Mouse (Mus musculus) heart, embryonic 12.5 days (tissue): Measurements from ENCODE around the gene Foxc2. TPM values are rescaled to one million over a fixed set of nuclear protein-coding genes. Genes with fewer than 3 reads are reported as not detected.

ENCODE experiments used
- ATAC-seq: fragments of 200-750 bp; cut with Nextera tagmentation; 2 replicates; pipeline ENCODE4 v1.8.0; 2017; ENCODE audit warnings: moderate TSS enrichment, moderate library complexity; ENCODE audit not compliant: insufficient number of reproducible peaks, low FRiP score
- H3K27ac ChIP-seq: fragments of 300-500 bp; sonication (generic); 2 replicates; pipeline ENCODE4 v1.5.1; 2016; ENCODE audit warnings: mild to moderate bottlenecking, moderate library complexity; ENCODE audit not compliant: poor library complexity, severe bottlenecking
- H3K27me3 ChIP-seq: fragments of 300-500 bp; sonication (generic); replicated peaks from 2 replicates; pipeline ENCODE4 v1.6.1; 2016; ENCODE audit warnings: mild to moderate bottlenecking, moderate library complexity
- H3K36me3 ChIP-seq: fragments of 300-500 bp; sonication (generic); 2 replicates; pipeline ENCODE4 v1.6.1; 2016; ENCODE audit warnings: mild to moderate bottlenecking, moderate library complexity
- H3K4me1 ChIP-seq: fragments of 300-500 bp; sonication (generic); replicated peaks from 2 replicates; pipeline ENCODE4 v1.6.1; 2016; ENCODE audit warnings: mild to moderate bottlenecking
- H3K4me2 ChIP-seq: fragments of 300-500 bp; sonication (generic); 2 replicates; pipeline ENCODE4 v1.6.1; 2016; ENCODE audit warnings: mild to moderate bottlenecking, moderate library complexity
- H3K4me3 ChIP-seq: fragments of 300-500 bp; sonication (generic); 2 replicates; pipeline ENCODE4 v1.5.1; 2016; ENCODE audit warnings: mild to moderate bottlenecking
- H3K9ac ChIP-seq: fragments of 300-500 bp; sonication (generic); 2 replicates; pipeline ENCODE4 v1.6.1; 2016; ENCODE audit warnings: mild to moderate bottlenecking, moderate library complexity
- H3K9me3 ChIP-seq: fragments of 300-500 bp; sonication (generic); replicated peaks from 2 replicates; pipeline ENCODE4 v1.6.1; 2016; ENCODE audit warnings: mild to moderate bottlenecking, moderate library complexity
- WGBS: fragments of 180-500 bp; shearing (Covaris S2); methylation state at CpG from one replicate; pipeline ENCODE4 v1.1.7; 2016; 5-methylcytosine and 5-hydroxymethylcytosine counted together
- polyA plus RNA-seq: library from polyadenylated mRNA; unstranded; fragments of >200 nt; fragmentation: Nextera tagmentation; extraction: Ambion mirVana; gene quantifications from 2 replicates; pipeline ENCODE4 v1.2.1, GENCODE M21; 2016

Foxc2 gene
- polyA plus RNA-seq, 1 experiment from 2014 or later: 20.8 TPM

DNA sequence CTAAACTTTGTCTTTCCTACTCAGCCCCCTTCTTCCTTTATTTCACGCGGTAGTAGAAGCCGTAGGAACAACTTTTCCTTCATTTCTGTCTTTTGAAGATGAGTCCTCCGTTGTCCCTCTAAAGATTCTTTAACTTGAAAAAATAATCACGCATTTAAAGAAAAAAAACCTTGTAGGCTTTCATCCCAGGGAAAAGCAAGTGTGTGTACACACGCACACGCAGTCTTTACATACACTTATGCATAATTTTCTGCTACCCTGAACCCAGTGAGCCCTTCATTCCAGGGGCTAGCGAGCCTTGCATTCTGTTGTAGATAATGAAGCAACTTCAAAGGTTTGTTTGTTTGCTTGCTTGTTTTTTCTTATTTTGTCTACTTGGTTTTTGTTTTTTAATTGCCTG, 27.7 kb upstream of the Foxc2 start:
- no peak for ATAC-seq
- Histone ChIP-seq H3K27me3 (peaks cover 96% of the 10 kb centered on the region), H3K4me1 (peaks cover 16% of the 10 kb centered on the region), H3K27ac (no peak overlapping the region), H3K4me2 (no peak overlapping the region), H3K9ac (no peak overlapping the region), H3K36me3 (no peaks in the 10 kb centered on the region), H3K9me3 (no peaks in the 10 kb centered on the region), H3K4me3 (no peak overlapping the region)
- 12% methylated on average over 8 of the region's 8 CpGs for WGBS

DNA sequence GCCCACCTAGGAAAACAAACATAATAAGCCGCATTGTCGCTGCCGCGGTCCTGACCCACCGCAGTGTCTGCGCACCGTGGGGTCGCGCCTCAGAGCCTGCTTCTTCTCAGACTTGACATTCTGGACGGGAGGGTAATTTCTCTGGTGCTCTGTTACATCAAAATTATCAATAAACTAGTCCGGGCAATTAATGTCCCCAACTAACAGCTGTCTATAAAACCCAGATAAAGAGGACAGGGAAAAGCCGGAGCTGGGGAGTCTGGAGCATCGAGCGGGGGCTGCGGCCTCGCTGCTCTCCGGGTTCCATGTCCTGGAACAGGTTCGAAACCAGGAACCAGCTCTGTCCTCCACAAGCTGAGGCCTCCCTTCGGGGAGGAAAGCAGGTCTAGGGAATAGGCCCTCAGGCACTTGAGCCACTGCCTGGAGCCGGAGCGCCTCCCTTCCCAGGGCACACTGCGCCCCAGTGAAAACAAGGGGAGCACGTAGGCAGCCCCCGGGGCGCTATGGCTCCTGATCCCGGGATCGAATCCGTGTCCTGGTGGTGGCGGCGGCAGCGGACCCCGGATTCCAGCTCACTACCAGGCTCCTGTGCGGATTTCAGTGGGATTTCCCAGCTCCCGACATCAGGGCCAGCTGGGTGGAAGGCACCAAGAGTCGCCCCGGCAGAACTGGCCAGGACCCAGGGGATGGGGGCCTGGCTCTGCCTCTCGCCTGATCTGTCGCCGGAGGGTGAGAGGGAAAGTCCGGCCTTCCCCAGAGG, 26.9 kb upstream of the Foxc2 start:
- Histone ChIP-seq H3K27me3 (peaks cover 96% of the 10 kb centered on the region), H3K4me3 (0 out of 2 replicates have a peak overlapping the region, but pooled peaks have one; percentile 12), H3K27ac (no peak overlapping the region), H3K9ac (0 out of 2 replicates have a peak overlapping the region, but pooled peaks have one; percentile 17), H3K4me1 (peaks cover 14% of the 10 kb centered on the region), H3K4me2 (peak overlapping the region; percentile 22; the same call in 1 of the 2 replicates), H3K36me3 (no peaks in the 10 kb centered on the region), H3K9me3 (no peaks in the 10 kb centered on the region)
- WGBS: 5% methylated on average over 40 of the region's 40 CpGs
- ATAC-seq: no peak

DNA sequence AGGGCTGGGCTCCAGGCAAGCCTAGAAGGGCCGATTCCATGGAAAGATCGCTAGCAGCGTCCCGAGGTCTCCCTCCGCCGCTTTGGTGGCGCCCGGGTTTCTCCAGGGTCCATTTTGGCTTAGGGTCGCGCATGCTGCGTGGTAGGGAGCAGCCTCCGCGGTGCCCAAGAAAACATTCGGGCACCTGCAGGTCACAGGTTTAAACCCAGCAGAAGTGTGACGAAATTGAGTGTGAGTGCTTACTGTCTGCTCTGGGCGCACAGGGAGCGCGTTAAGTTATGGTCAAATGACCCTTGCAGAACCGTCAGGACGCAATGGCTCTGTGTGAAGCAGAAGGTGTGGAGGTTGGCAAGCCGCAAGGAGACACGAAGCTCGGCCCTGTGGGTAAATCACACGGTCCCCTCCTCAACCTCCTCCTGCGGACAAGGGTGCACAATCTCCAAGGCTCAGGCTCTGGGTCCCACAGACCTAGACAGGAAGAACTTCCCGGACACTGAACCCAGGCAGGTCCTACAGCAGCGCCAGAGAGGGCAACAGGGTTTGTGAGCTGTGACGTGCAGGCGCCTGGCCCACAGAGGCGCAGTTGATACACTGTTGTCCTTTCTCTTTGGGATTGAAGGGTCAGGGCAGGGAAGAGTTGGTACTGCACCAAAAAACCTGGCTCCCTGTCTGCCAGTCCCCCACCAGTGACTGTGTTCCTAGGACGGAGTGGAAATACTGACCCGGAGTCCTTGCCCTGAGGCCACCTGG, 26.2 kb upstream of the Foxc2 start:
- H3K4me3 ChIP-seq: 0 out of 2 replicates have a peak overlapping the region, but pooled peaks have one; percentile 12
- H3K27ac ChIP-seq: no peak overlapping the region
- peak overlapping the region; percentile 22; the same call in 1 of the 2 replicates for H3K4me2 ChIP-seq
- no peak overlapping the region for H3K9ac ChIP-seq
- ATAC-seq: no peak
- H3K36me3 ChIP-seq: no peaks in the 10 kb centered on the region
- peaks cover 94% of the 10 kb centered on the region for H3K27me3 ChIP-seq
- H3K4me1 ChIP-seq: peaks cover 7% of the 10 kb centered on the region
- WGBS: 12% methylated on average over 32 of the region's 32 CpGs
- no peaks in the 10 kb centered on the region for H3K9me3 ChIP-seq

DNA sequence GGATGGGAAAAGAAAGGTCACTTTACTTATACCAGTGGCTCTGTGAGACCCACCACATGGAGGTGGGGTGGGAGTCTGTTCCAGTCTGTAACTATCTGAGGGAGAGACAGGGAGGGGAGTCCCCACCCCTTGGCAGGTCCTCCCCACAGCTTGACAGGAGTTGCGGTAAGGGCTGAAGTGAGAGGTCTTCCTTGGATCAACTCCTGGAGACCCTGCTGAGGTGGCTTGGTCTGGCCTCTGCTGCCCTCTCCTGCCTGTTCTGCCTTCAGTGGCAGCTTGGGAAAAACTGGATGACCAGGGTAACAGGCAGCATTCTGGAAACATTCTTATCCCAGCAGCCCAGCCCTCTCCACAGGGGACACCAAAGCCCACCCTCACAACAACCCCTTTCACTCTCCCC, 25.3 kb upstream of the Foxc2 start:
- Histone ChIP-seq H3K36me3 (no peaks in the 10 kb centered on the region), H3K4me1 (peaks cover 3% of the 10 kb centered on the region; the same call in 1 of the 2 replicates), H3K27ac (no peak overlapping the region), H3K27me3 (peaks cover 91% of the 10 kb centered on the region), H3K4me2 (no peak overlapping the region), H3K9me3 (no peaks in the 10 kb centered on the region), H3K4me3 (no peak overlapping the region), H3K9ac (no peak overlapping the region)
- WGBS: 0% methylated on average over 1 of the region's 1 CpGs
- 0 out of 2 replicates have a peak, but pooled peaks have one; percentile 16 for ATAC-seq

DNA sequence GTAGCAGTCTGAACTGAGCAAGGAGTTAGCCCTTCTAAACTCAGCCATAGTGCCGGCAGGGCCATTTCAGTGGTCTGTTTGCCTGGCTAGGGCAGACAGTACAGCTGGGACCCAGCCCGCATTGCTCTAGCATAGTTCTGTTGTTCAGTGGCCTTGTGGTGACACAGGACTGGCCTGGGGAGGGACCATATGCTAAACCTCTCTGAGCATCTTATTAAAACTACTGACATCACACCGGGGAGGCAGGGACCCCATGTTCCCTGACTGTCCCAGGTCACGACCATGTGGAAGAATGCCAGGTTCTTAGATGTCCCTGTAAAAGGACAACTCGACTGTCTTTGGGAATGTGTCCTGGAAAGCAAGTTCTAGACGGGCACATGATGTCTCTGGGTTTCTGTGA, 23.8 kb upstream of the Foxc2 start:
- Histone ChIP-seq H3K9ac (no peak overlapping the region), H3K4me2 (peak overlapping the region; percentile 48; the same call in 1 of the 2 replicates), H3K27ac (no peak overlapping the region), H3K9me3 (no peaks in the 10 kb centered on the region), H3K4me3 (no peak overlapping the region), H3K36me3 (peaks cover 4% of the 10 kb centered on the region), H3K4me1 (peaks cover 3% of the 10 kb centered on the region; the same call in 1 of the 2 replicates), H3K27me3 (peaks cover 80% of the 10 kb centered on the region)
- no peak; the same call in 1 of the 2 replicates for ATAC-seq
- WGBS: 34% methylated on average over 6 of the region's 6 CpGs

DNA sequence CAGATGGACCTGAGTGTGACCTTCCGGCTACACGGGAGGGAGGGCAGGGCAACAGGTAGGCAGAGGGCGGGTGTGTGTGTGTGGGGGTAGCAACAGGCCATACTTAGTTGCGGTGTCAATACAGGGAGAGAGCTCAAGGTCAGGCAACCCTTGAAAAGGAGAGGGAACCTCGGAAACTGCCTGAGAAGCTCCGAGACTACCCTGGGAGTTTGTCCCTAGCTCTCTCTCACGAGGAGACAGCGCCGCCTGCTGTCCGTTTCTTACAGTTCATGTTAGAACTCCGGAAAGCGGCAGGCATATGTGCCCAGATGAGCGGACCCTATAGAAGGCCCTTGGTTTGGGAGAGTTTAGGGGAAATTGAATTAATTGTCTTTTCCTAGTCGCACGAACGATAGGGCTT, 23.3 kb upstream of the Foxc2 start:
- Histone ChIP-seq H3K9me3 (no peaks in the 10 kb centered on the region), H3K27ac (no peak overlapping the region), H3K4me1 (peaks cover 3% of the 10 kb centered on the region; the same call in 1 of the 2 replicates), H3K9ac (no peak overlapping the region), H3K27me3 (peaks cover 79% of the 10 kb centered on the region), H3K4me2 (peak overlapping the region; percentile 48), H3K36me3 (peaks cover 8% of the 10 kb centered on the region), H3K4me3 (no peak overlapping the region)
- 2% methylated on average over 16 of the region's 16 CpGs for WGBS
- no peak; the same call in 1 of the 2 replicates for ATAC-seq

DNA sequence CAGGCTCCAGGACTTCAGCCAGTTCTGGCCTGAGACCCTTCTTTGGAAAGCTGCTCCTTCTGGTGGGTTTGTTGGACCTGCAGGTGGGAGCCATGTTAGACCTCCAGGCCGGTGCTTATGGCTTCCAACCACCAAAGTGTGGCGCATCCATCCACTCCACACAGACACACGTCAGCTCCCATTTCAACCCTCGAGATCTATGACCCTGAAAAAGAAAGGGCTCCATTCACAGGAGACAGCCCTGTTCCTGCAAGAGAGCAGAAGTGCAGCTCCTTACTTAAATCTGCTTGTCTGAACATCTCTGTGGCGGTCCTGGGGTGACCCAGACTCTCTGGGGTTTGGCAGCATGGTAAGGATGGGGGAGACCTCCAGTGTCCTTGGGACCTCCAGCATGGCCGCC, 22.5 kb upstream of the Foxc2 start:
- WGBS: 63% methylated on average over 6 of the region's 6 CpGs
- no peak overlapping the region for H3K27ac ChIP-seq
- H3K4me3 ChIP-seq: no peak overlapping the region
- peaks cover 3% of the 10 kb centered on the region; the same call in 1 of the 2 replicates for H3K4me1 ChIP-seq
- no peak for ATAC-seq
- no peak overlapping the region for H3K4me2 ChIP-seq
- H3K36me3 ChIP-seq: peaks cover 17% of the 10 kb centered on the region
- H3K9me3 ChIP-seq: no peaks in the 10 kb centered on the region
- H3K9ac ChIP-seq: no peak overlapping the region
- peaks cover 73% of the 10 kb centered on the region for H3K27me3 ChIP-seq

DNA sequence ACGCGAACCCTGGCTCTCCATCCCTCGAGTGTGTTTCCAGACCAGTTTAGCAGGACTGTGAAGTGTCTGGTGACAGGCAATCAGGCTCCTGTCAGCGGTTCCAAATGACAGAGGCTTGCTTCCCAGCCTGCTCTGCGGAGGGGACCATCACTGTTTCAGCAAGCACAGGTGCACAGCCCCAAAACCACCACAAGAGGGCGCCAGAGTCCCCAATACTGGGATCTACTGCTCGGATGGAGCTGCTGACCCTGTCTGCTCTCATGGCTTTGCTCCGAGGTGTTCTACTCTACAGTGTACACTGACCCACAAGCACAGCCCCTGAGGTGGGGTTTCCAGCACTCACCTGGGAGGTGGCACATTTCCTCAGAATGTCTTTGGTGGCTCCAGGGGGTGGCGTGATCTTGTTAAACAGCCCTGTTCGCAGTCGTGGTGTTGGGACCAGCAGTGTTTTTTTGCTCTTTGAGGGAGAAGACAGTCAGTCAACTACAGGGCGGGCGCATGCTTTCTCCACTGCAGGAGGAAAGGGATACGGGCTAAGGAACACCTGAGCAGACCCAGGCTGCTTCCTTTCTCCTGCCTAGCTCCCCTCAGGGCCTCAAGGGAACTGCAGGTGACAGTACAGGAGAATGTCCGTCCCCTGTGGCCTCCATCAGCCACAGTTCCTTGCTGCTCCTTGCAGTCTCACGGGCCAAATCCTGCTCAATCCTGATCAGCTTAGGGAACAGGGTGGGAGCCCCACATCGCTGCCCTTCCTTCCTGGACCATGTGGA, 11.7 kb upstream of the Foxc2 start:
- no peak overlapping the region for H3K27ac ChIP-seq
- ATAC-seq: 0 out of 2 replicates have a peak, but pooled peaks have one; percentile 31
- peaks cover 26% of the 10 kb centered on the region for H3K27me3 ChIP-seq
- H3K4me1 ChIP-seq: peaks cover 21% of the 10 kb centered on the region
- H3K36me3 ChIP-seq: peaks cover 60% of the 10 kb centered on the region
- H3K4me3 ChIP-seq: no peak overlapping the region
- no peaks in the 10 kb centered on the region for H3K9me3 ChIP-seq
- H3K9ac ChIP-seq: no peak overlapping the region
- no peak overlapping the region for H3K4me2 ChIP-seq
- 44% methylated on average over 17 of the region's 17 CpGs for WGBS

DNA sequence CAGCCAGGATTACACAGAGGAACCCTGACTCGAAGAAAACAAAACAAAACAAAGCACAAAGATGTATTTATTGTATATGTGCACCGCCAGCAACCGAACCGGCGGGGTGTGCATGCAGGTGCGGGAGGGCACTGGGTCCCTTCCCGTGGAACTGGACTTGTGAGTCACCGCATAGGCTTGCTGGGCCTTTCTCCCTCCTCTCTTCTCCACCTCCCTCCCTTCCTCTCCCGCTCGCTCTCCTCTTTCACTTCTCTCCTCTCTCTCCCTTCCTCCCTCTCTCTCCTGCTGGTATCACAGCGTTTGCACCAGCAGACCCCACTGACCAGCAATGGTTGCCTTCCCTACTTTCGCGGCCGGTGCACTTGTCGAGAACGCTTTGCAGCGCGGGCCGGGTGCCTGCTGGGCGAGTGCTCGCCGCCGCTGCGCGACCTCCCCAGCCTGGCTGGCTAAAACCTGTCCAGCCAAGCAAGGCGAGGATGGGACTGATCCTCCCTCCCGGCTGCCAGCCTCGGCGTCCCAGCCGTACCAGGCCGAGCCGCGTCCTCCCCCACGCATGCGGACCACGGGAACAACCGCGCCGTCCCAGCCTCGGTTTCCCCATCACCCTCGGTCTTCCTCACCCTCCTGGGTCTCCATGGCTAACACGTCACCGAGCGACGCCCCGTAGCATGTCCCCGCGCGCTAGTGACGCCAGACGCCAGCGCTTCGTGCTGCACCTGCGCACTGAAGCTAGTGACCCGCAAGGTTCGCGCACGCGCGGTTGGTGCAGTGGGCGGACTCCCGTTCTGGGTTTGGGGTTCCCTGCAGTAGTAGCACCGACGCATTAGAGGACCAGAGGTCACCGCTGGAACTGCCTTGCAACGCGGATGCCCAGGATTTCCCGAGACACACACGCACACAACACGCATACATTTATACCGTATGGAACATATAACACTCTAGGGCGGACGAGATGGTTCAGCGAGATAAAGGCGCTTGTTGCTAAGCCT, 8.0 kb upstream of the Foxc2 start, which contains the start of gene Mthfsd:
TSS of gene Mthfsd (minus strand) at position 725 of the 989 bp plus-strand sequence.
- WGBS: 1% methylated on average over 75 of the region's 75 CpGs
- peaks cover 23% of the 10 kb centered on the region for H3K36me3 ChIP-seq
- H3K9me3 ChIP-seq: no peaks in the 10 kb centered on the region
- H3K4me1 ChIP-seq: peaks cover 24% of the 10 kb centered on the region
- ATAC-seq: peak; percentile 93
- peak within 1 kb of the TSS; percentile 81 for H3K4me3 ChIP-seq
- H3K27me3 ChIP-seq: peaks cover 8% of the 10 kb centered on the region
- peak within 1 kb of the TSS; percentile 90 for H3K9ac ChIP-seq
- peak within 1 kb of the TSS; percentile 78 for H3K4me2 ChIP-seq
- peak within 1 kb of the TSS; percentile 69 for H3K27ac ChIP-seq

DNA sequence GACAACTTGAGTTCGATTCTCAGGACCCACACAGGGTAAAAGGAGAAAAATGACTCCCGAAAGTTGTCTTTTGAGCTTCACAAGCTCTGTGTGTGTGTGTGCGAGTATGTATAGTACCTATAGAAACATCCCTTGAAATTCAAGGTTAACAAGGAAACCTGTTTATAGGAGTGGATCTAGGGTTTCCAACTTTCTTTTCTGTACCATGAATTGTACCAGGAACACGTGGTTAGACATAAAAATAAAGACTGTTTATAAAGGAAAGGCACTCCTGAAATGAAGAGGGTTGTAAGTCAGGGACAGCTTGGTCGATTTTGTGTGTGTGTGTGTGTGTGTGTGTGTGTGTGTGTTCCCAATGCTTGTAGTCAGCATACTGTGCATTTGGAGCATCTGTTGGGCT, 7.3 kb upstream of the Foxc2 start:
- 17% methylated on average over 5 of the region's 5 CpGs for WGBS
- H3K27me3 ChIP-seq: peaks cover 9% of the 10 kb centered on the region
- no peak overlapping the region for H3K27ac ChIP-seq
- H3K9me3 ChIP-seq: no peaks in the 10 kb centered on the region
- no peak for ATAC-seq
- H3K4me3 ChIP-seq: peak overlapping the region; percentile 81
- peak overlapping the region; percentile 90 for H3K9ac ChIP-seq
- peaks cover 19% of the 10 kb centered on the region for H3K4me1 ChIP-seq
- H3K4me2 ChIP-seq: peak overlapping the region; percentile 78
- peaks cover 17% of the 10 kb centered on the region; the same call in 1 of the 2 replicates for H3K36me3 ChIP-seq
